Mouse (Mus musculus) liver, embryonic 13.5 days (tissue): ENCODE measurements around the gene Ltb4r2. TPM values are rescaled to one million over a fixed set of nuclear protein-coding genes. Genes with fewer than 3 reads are reported as not detected.

Experiments used
- ATAC-seq: fragments of 200-750 bp; cut with Nextera tagmentation; 2 replicates; pipeline ENCODE4 v1.8.0; 2017; ENCODE audit warnings: low read depth, mild to moderate bottlenecking, moderate number of reproducible peaks, moderate library complexity
- DNase-seq: peaks from one replicate; pipeline ENCODE4 v3.0.0; 2022
- H3K27ac ChIP-seq: fragments of 300-500 bp; sonication (generic); 2 replicates; pipeline ENCODE4 v1.5.1; 2015; ENCODE audit warnings: moderate library complexity, mild to moderate bottlenecking, inconsistent platforms
- H3K27me3 ChIP-seq: fragments of 300-500 bp; sonication (generic); 2 replicates; pipeline ENCODE4 v1.6.1; 2015; ENCODE audit warnings: mild to moderate bottlenecking, inconsistent platforms
- H3K36me3 ChIP-seq: fragments of 300-500 bp; sonication (generic); 2 replicates; pipeline ENCODE4 v1.6.1; 2015; ENCODE audit warnings: mild to moderate bottlenecking, inconsistent platforms
- H3K4me1 ChIP-seq: fragments of 300-500 bp; sonication (generic); replicated peaks from 2 replicates; pipeline ENCODE4 v1.6.1; 2015; ENCODE audit warnings: inconsistent platforms
- H3K4me2 ChIP-seq: fragments of 300-500 bp; sonication (generic); 2 replicates; pipeline ENCODE4 v1.6.1; 2015; ENCODE audit warnings: inconsistent platforms, mild to moderate bottlenecking, moderate library complexity
- H3K4me3 ChIP-seq: fragments of 300-500 bp; sonication (generic); replicated peaks from 2 replicates; pipeline ENCODE4 v1.5.1; 2015; ENCODE audit warnings: mild to moderate bottlenecking, inconsistent platforms
- H3K9ac ChIP-seq: fragments of 300-500 bp; sonication (generic); 2 replicates; pipeline ENCODE4 v1.6.1; 2015; ENCODE audit warnings: mild to moderate bottlenecking, inconsistent platforms
- H3K9me3 ChIP-seq: fragments of 300-500 bp; sonication (generic); replicated peaks from 2 replicates; pipeline ENCODE4 v1.6.1; 2016; ENCODE audit warnings: inconsistent platforms
- WGBS: fragments of 180-500 bp; shearing (Covaris S2); methylation state at CpG from one replicate; pipeline ENCODE4 v1.1.7; 2015; ENCODE audit not compliant: insufficient replicate concordance; 5-methylcytosine and 5-hydroxymethylcytosine counted together
- polyA plus RNA-seq: library from polyadenylated mRNA; unstranded; fragments of >200 nt; fragmentation: Nextera tagmentation; extraction: Ambion mirVana; gene quantifications from 2 replicates; pipeline ENCODE4 v1.2.1, GENCODE M21; 2015

Gene Ltb4r2
- polyA plus RNA-seq = 0.92 and 1.3 TPM in 2 replicates

DNA sequence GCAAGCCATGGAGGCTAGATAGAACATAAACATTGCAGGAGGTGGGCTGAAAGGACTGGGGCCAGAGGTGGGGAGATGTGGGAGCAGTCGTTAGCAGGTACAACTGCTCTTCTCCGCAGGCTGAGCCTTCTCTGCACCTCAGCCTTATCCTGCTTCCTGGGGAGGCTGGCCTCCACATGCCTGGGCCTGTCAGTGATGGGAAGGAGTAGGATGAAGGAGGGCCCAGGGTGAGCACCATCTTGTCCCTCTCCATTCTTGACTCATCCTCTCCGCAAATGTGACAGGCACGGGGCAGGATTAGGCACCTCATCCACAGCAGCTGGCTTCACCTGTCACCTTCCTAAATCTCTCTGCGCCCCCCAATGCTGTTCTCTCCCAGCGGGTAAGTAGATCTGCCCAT is at the start of gene Ltb4r2:
TSS of gene Ltb4r2 (plus strand) at position 266 of the 400 bp plus-strand sequence.
- WGBS = 74% methylated on average over 6 of the region's 6 CpGs
- ATAC-seq = no peak
- H3K4me2 ChIP-seq = peak within 1 kb of the TSS; percentile 79
- DNase-seq = no peak
- H3K4me1 ChIP-seq = peaks cover 62% of the 10 kb centered on the region
- peak within 1 kb of the TSS; percentile 58 for H3K4me3 ChIP-seq
- H3K27me3 ChIP-seq = peaks cover 52% of the 10 kb centered on the region
- H3K36me3 ChIP-seq = peaks cover 7% of the 10 kb centered on the region
- H3K27ac ChIP-seq = no peak within 1 kb of the TSS
- no peaks in the 10 kb centered on the region for H3K9me3 ChIP-seq
- peak within 1 kb of the TSS; percentile 71 for H3K9ac ChIP-seq

GRCm38 (mm10) chr14:55711786-55712185 is 49.4 kb upstream of the Ltb4r2 start:
- Histone ChIP-seq H3K9me3 (no peaks in the 10 kb centered on the region), H3K36me3 (peaks cover 6% of the 10 kb centered on the region; the same call in 1 of the 2 replicates), H3K27ac (no peak overlapping the region), H3K4me3 (no peak overlapping the region), H3K9ac (no peak overlapping the region), H3K4me1 (peaks cover 50% of the 10 kb centered on the region), H3K4me2 (no peak overlapping the region), H3K27me3 (peaks cover 11% of the 10 kb centered on the region)
- DNase-seq (no peak), ATAC-seq (no peak)
- 68% methylated on average over 7 of the region's 7 CpGs for WGBS

DNA sequence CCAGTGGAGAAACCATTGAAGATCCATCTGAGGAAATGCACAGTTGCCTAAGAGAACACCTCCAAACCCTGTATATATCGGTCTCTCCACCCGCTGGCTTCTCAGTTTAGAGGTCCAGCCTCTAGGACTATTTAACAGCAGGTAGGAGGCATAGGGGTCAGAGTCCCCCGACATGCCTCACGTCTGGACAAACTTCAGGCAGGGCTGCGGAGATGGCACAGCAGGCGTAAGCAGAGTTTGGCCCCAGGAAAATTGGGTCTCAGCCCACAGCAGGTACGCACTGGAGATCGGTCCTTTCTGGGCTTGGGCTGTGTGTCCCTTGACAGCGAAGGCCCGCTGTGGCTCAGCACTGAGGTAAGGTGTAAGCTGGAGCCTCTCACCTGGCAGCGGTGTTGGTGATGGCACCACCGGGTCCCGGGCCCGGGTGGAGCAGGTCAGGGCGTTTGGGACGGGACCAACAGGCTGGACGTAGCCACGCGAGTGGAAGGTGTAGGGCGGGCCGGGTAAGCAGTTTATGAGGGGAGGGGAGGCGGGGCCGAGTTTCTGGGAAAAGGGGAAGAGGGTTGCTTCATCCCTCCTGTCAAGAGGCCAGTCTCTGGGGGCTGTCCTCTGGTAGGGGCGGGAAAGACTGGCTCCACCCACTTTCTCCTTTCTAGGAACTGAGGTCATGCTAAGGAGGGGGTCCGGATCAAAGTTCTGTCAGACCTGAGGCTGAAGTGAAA is 48.1 kb upstream of the Ltb4r2 start:
- H3K4me3 ChIP-seq = peak overlapping the region; percentile 42

DNA sequence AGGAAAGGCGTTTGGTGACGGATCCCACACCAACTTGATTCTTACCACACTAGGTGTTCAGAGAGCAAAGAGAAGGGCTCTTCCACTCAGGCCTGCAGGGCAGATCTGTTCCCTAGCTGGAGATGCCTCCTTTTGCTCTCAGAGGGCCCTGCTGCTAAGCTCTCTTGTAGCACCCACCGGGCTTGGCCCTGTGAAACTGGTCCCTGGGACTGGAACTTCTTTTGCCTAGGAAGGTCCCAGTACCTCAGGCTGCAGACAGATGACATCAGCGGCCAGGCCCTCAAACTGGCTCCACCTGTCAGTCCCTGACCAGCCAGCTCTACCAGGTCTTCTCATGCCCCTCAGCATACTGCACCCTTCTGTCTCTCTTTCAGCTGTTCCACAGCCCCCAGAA is 47.5 kb upstream of the Ltb4r2 start, which contains the start of gene Tgm1:
TSS of gene Tgm1 (minus strand) at position 198 of the 394 bp plus-strand sequence.
- peaks cover 11% of the 10 kb centered on the region for H3K27me3 ChIP-seq
- peaks cover 22% of the 10 kb centered on the region for H3K36me3 ChIP-seq
- no peak within 1 kb of the TSS for H3K27ac ChIP-seq
- 23% methylated on average over 4 of the region's 4 CpGs for WGBS
- no peaks in the 10 kb centered on the region for H3K9me3 ChIP-seq
- peak within 1 kb of the TSS; percentile 42 for H3K4me3 ChIP-seq
- H3K4me2 ChIP-seq = peak within 1 kb of the TSS; percentile 68
- peak within 1 kb of the TSS; percentile 49; the same call in 1 of the 2 replicates for H3K9ac ChIP-seq
- DNase-seq = no peak
- no peak for ATAC-seq
- peaks cover 39% of the 10 kb centered on the region for H3K4me1 ChIP-seq

More for the DNA sequence above, 48.1 kb upstream of the Ltb4r2 start:
- peaks cover 39% of the 10 kb centered on the region for H3K4me1 ChIP-seq
- ATAC-seq (peak; percentile 68), DNase-seq (peak; percentile 31)
- peak overlapping the region; percentile 68 for H3K4me2 ChIP-seq
- peak overlapping the region; percentile 49; the same call in 1 of the 2 replicates for H3K9ac ChIP-seq
- WGBS = 13% methylated on average over 25 of the region's 25 CpGs
- H3K27me3 ChIP-seq = peaks cover 11% of the 10 kb centered on the region
- H3K9me3 ChIP-seq = no peaks in the 10 kb centered on the region
- no peak overlapping the region for H3K27ac ChIP-seq
- peaks cover 17% of the 10 kb centered on the region; the same call in 1 of the 2 replicates for H3K36me3 ChIP-seq

GRCm38 (mm10) chr14:55714893-55715292 is 46.3 kb upstream of the Ltb4r2 start:
- peaks cover 39% of the 10 kb centered on the region for H3K4me1 ChIP-seq
- DNase-seq (no peak), ATAC-seq (no peak)
- H3K36me3 ChIP-seq = peaks cover 29% of the 10 kb centered on the region
- no peaks in the 10 kb centered on the region for H3K9me3 ChIP-seq
- no peak overlapping the region for H3K9ac ChIP-seq
- H3K4me3 ChIP-seq = no peak overlapping the region
- peaks cover 11% of the 10 kb centered on the region for H3K27me3 ChIP-seq
- H3K27ac ChIP-seq = no peak overlapping the region
- WGBS = 28% methylated on average over 6 of the region's 6 CpGs
- H3K4me2 ChIP-seq = no peak overlapping the region

- Histone ChIP-seq H3K27me3 (peaks cover 11% of the 10 kb centered on the region), H3K27ac (no peak overlapping the region)
- 88% methylated on average over 6 of the region's 6 CpGs for WGBS
Observed at GRCm38 (mm10) chr14:55716271-55716670, 45.0 kb upstream of the Ltb4r2 start.

GRCm38 (mm10) chr14:55716884-55717283 is 44.3 kb upstream of the Ltb4r2 start:
- no peak overlapping the region for H3K27ac ChIP-seq
- WGBS = 77% methylated on average over 8 of the region's 8 CpGs
- DNase-seq = no peak
- no peaks in the 10 kb centered on the region for H3K9me3 ChIP-seq
- H3K4me1 ChIP-seq = peaks cover 42% of the 10 kb centered on the region
- ATAC-seq = no peak
- no peak overlapping the region for H3K9ac ChIP-seq
- H3K27me3 ChIP-seq = peaks cover 11% of the 10 kb centered on the region
- no peak overlapping the region for H3K4me2 ChIP-seq
- H3K4me3 ChIP-seq = no peak overlapping the region
- H3K36me3 ChIP-seq = peaks cover 32% of the 10 kb centered on the region

More at GRCm38 (mm10) chr14:55716271-55716670, 45.0 kb upstream of the Ltb4r2 start:
- no peak for DNase-seq
- no peak overlapping the region for H3K4me2 ChIP-seq
- peaks cover 32% of the 10 kb centered on the region for H3K36me3 ChIP-seq
- peaks cover 39% of the 10 kb centered on the region for H3K4me1 ChIP-seq
- no peak overlapping the region for H3K4me3 ChIP-seq
- H3K9ac ChIP-seq = no peak overlapping the region
- no peak for ATAC-seq
- H3K9me3 ChIP-seq = no peaks in the 10 kb centered on the region

- H3K4me3 ChIP-seq = no peak overlapping the region
- peaks cover 44% of the 10 kb centered on the region for H3K4me1 ChIP-seq
- WGBS = 74% methylated on average over 6 of the region's 6 CpGs
- H3K9me3 ChIP-seq = no peaks in the 10 kb centered on the region
- no peak for DNase-seq
- no peak overlapping the region for H3K4me2 ChIP-seq
- no peaks in the 10 kb centered on the region for H3K27me3 ChIP-seq
- H3K27ac ChIP-seq = no peak overlapping the region
- ATAC-seq = no peak
- peaks cover 32% of the 10 kb centered on the region for H3K36me3 ChIP-seq
- H3K9ac ChIP-seq = no peak overlapping the region
Observed at GRCm38 (mm10) chr14:55719737-55720136, 41.5 kb upstream of the Ltb4r2 start.

DNA sequence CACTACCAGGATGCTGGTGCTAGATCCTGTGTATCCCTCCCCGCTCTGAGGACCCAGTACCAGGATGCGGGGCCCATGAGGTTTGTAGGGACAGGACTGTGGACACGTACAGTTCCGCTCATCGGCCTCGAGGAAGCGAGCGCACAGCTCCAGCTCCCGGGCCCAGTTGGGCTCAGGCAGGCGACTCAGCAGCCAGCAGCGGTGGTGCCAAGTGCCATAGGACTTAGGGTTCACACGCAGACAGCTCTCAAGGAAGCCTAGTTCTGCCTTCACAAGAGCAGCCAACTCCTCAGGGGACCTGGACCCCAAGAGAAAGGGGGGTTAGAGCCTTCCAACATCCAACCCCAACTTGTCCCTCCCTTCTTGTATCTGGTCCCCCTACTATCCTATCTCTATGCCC is 40.6 kb upstream of the Ltb4r2 start:
- no peak for ATAC-seq
- WGBS = 84% methylated on average over 12 of the region's 12 CpGs
- Histone ChIP-seq H3K9ac (0 out of 2 replicates have a peak overlapping the region, but pooled peaks have one; percentile 80), H3K4me1 (peaks cover 41% of the 10 kb centered on the region), H3K36me3 (peaks cover 32% of the 10 kb centered on the region), H3K4me3 (no peak overlapping the region), H3K9me3 (no peaks in the 10 kb centered on the region), H3K27ac (0 out of 2 replicates have a peak overlapping the region, but pooled peaks have one; percentile 84), H3K27me3 (no peaks in the 10 kb centered on the region), H3K4me2 (peak overlapping the region; percentile 89)
- DNase-seq = no peak

DNA sequence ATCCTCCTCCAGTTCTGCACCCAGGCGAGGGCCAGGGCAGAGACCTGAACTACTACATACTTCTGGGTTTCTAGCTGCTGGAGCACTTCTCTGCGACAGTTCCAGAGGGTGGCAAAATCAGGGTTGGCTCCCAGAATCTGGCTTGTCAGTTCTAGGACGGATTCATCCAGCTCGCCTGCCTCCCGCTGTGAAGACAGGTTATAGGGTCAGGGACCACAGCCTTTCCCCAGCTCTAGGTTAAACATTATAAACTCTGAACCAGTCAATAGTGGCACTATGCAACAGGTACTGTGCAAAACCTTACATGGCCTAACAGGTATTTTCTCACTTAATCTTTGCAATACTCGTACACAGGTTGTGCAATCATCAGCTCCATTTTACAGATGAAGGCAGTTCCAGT is 40.2 kb upstream of the Ltb4r2 start:
- no peak for DNase-seq
- 72% methylated on average over 6 of the region's 6 CpGs for WGBS
- H3K9ac ChIP-seq = peak overlapping the region; percentile 80
- H3K9me3 ChIP-seq = no peaks in the 10 kb centered on the region
- H3K4me3 ChIP-seq = peak overlapping the region; percentile 81
- no peaks in the 10 kb centered on the region for H3K27me3 ChIP-seq
- peak overlapping the region; percentile 84; the same call in 1 of the 2 replicates for H3K27ac ChIP-seq
- no peak for ATAC-seq
- H3K4me1 ChIP-seq = peaks cover 41% of the 10 kb centered on the region
- H3K4me2 ChIP-seq = peak overlapping the region; percentile 89
- peaks cover 30% of the 10 kb centered on the region for H3K36me3 ChIP-seq

DNA sequence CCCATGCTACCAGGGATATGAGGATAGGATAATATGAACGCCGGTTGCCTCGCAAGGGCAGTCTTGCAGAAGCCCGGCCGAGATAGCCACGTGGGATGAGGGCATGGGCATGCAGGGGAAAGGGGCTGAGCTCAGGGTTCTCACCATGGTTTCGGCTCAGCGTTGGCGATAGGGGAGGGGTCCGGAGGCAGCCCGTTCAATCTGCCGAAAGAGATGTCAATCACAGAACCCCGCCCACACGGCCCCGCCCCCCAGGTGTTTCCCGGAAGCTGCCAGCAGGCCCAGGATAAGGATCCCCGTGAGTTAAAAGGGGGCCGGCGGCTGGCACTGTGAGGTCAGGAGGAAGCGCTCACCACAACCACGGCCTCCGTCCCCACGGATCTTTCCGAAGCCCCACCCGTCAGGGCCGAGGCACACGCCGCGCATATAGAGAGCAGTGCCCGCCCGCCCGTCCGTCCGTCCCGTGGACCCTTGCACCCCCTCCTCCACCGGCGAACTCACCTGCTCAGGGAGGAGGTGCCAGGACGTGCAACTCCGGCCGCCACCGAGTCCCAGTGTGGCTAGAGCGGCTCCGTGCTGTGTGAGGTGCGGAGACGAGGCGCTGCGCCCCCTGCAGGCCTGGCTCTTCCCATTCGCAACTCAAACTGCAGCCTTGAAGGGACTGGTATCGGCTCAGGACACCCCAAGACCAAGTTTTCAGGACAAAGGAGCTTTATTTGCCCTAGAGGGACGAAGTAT is 39.4 kb upstream of the Ltb4r2 start, which contains the start of gene Rabggta:
TSS of gene Rabggta (minus strand) at position 564 of the 738 bp plus-strand sequence.
- Histone ChIP-seq H3K4me2 (peak within 1 kb of the TSS; percentile 89), H3K9ac (peak within 1 kb of the TSS; percentile 80), H3K4me3 (peak within 1 kb of the TSS; percentile 81), H3K27ac (peak within 1 kb of the TSS; percentile 84), H3K4me1 (peaks cover 41% of the 10 kb centered on the region), H3K36me3 (peaks cover 26% of the 10 kb centered on the region), H3K9me3 (no peaks in the 10 kb centered on the region), H3K27me3 (no peaks in the 10 kb centered on the region)
- DNase-seq (peak; percentile 90), ATAC-seq (peak; percentile 92)
- WGBS = under 1% methylated on average over 50 of the region's 50 CpGs
